Mouse (Mus musculus) cerebellum, adult 2 months (tissue): ENCODE results near the gene Cdc42bpa.

Experiments
- CTCF ChIP-seq: fragments of 200-500 bp; IDR thresholded peaks from 2 replicates; pipeline ENCODE4 v1.5.1; 2011; ENCODE audit warnings: low read depth, mild to moderate bottlenecking, control low read depth, low read length, moderate library complexity, borderline replicate concordance; ENCODE audit not compliant: insufficient read depth
- POLR2A ChIP-seq: fragments of 200-500 bp; IDR thresholded peaks from 2 replicates; pipeline ENCODE4 v1.6.1; 2011; ENCODE audit warnings: low read length, control low read depth, borderline replicate concordance; ENCODE audit not compliant: insufficient read depth

DNA sequence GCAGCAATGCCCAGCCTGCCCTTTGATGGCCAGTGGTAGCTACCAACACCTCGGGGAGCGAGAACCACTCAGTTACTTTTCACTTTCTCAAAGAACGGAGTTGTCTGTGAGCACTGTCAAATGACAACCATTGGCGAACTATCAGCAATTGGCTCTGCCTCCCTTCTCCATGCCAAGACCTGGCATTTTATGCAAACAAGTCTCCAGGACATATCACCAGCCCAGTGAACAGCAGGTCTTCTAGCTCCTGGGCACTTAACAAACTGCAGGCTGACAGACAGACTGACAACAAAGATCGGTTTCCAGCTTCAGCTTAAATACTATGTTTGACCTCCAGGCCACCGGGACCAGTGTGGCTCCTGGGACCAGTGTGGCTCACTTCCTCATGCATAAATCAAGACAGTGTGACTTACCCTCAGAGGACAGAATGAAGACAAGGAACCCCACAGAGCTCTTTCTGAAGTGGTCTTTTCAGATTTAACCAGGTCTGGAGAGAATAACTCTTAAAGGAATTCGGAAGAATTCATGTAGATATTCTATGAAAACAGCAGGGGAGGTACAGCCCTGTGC is 231.5 kb downstream of the Cdc42bpa start:
- TF ChIP-seq POLR2A (no peak), CTCF (no peak)
